Mouse (Mus musculus) hindbrain, embryonic 10.5 days (tissue): ENCODE results near the gene Pcx. TPM values are rescaled to one million over a fixed set of nuclear protein-coding genes. Genes with fewer than 3 reads are reported as not detected.

Experiments
- polyA plus RNA-seq: library from polyadenylated mRNA; unstranded; fragments of >200 nt; fragmentation: Nextera tagmentation; extraction: Ambion mirVana; gene quantifications from 2 replicates; pipeline ENCODE4 v1.2.1, GENCODE M21; 2016

Pcx gene
- polyA plus RNA-seq, 1 experiment from 2014 or later = 25.5 TPM

Other genes with a start within 250 kb of the Pcx start
- 4.0 and 5.9 TPM in 2 replicates for gene Ssh3, start 241.3 kb upstream of the Pcx start, polyA plus RNA-seq
- gene Ankrd13d, start 227.3 kb upstream of the Pcx start, polyA plus RNA-seq = 9.9 and 14.4 TPM in 2 replicates
- gene Grk2, start 204.2 kb upstream of the Pcx start, polyA plus RNA-seq = 14.8 and 16.7 TPM in 2 replicates
- gene Kdm2a, start 112.2 kb upstream of the Pcx start, polyA plus RNA-seq = 51.6 and 53.9 TPM in 2 replicates
- gene Rhod, start 71.0 kb upstream of the Pcx start, polyA plus RNA-seq = 16.5 and 19.5 TPM in 2 replicates
- 1.2 and 1.6 TPM in 2 replicates for gene Syt12, start 33.0 kb upstream of the Pcx start, polyA plus RNA-seq
- gene 2010003K11Rik, start 11.9 kb upstream of the Pcx start, polyA plus RNA-seq = 0.13 TPM in 1 of 2 replicates, not detected in the other
- gene Lrfn4, start 105.2 kb downstream of the Pcx start, polyA plus RNA-seq = 5.9 and 8.2 TPM in 2 replicates
- 80.0 and 81.4 TPM in 2 replicates for gene Rce1, start 115.2 kb downstream of the Pcx start, polyA plus RNA-seq
- gene Gm960, start 188.2 kb downstream of the Pcx start, polyA plus RNA-seq = 2.9 and 3.1 TPM in 2 replicates
- 12.7 and 20.6 TPM in 2 replicates for gene Sptbn2, start 200.7 kb downstream of the Pcx start, polyA plus RNA-seq
- gene Rbm4b, start 246.0 kb downstream of the Pcx start, polyA plus RNA-seq = 108 and 124 TPM in 2 replicates